Mouse (Mus musculus): Measurements from ENCODE around the gene Slc22a23. TPM values are rescaled to one million over a fixed set of nuclear protein-coding genes. Genes with fewer than 3 reads are reported as not detected.

Gene Slc22a23
- polyA plus RNA-seq, 1 experiment from 2014 or later: 7.0 TPM

DNA sequence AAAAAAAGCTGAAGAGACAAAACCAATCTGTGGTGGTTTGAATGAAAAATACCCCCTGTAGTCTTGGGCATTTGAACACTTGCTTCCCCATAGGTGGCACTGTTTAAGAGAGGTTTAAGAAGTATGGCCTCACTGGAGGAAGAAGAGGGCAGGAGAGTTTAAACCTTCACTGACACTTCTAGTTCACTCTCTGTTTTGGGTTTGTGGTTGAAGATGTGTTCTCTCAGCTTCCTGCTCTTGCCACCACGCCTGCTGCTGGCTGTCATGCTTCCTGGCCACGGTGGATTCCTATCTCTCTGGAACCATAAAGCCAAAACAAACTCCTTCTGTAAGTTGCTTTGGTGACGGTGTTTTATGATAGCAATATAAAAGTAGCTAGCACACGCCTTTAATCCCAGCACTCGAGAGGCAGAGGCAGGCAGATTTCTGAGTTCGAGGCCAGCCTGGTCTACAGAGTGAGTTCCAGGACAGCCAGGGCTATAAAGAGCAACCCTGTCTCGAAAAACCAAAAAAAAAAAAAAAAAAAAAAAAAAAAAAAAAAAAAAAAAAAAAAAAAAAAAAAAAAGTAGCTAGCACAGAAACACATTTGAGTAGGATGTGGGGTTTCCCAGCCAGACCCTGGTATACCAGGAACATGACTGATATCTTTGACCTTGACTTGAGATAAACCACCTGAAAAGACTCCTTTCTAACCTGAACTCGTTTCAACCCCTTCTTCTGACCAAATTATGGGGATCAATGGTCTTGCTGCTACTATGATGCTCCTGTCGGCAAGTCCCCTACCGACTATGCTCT lies 10.0 kb upstream of the Slc22a23 start:
- H3K36me3 ChIP-seq (replicated peaks; ENCODE audit: insufficient read depth, low read length): no peaks in the 10 kb centered on the region
- H3K4me1 ChIP-seq (ENCODE audit: insufficient read depth): no peaks in the 10 kb centered on the region
- H3K4me2 ChIP-seq (ENCODE audit: low read depth, low read length): no peak overlapping the region
- DNase-seq: no peak
- H3K27me3 ChIP-seq (ENCODE audit: insufficient read depth, low read length): no peaks in the 10 kb centered on the region
- TF ChIP-seq CTCF (IDR thresholded peaks at IDR 0.05; ENCODE audit: low read depth) (no peak), EP300 (IDR thresholded peaks at IDR 0.05; ENCODE audit: low read depth) (no peak)
- WGBS (ENCODE audit: insufficient replicate concordance): 71% methylated on average over 10 of the region's 10 CpGs
- ATAC-seq: no peak
- no peaks in the 10 kb centered on the region for H3K9me3 ChIP-seq (ENCODE audit: low read length)
- H3K27ac ChIP-seq (ENCODE audit: low read depth): no peak overlapping the region
- H3K9ac ChIP-seq (replicated peaks): no peak overlapping the region
- no peak overlapping the region for H3K4me3 ChIP-seq (ENCODE audit: low read depth, low read length)

DNA sequence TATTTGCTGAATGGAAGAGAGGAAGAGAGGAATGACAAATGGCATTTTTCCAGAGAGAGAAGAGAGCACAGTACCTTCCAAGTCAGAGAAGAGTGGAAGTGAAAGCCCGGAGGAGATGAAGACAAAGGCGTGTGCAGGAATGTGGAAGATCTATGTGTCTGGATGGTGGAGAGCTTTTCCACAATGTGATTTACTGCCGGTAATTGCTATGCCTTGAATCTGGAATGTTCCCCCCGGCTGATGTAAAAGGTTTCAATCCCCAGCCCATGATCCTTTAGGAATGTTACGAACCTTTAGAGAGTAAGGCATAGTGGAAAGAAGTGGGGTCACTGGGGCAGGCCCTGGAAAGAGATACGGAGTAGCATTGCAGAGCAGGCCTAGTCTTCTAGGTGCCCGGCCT lies 8.3 kb upstream of the Slc22a23 start:
- ATAC-seq: no peak
- H3K36me3 ChIP-seq (replicated peaks; ENCODE audit: insufficient read depth, low read length): no peaks in the 10 kb centered on the region
- H3K4me3 ChIP-seq (ENCODE audit: low read depth, low read length): no peak overlapping the region
- H3K4me1 ChIP-seq (ENCODE audit: insufficient read depth): peaks cover 4% of the 10 kb centered on the region; the same call in 1 of the 2 replicates
- no peak overlapping the region for H3K27ac ChIP-seq (ENCODE audit: low read depth)
- 84% methylated on average over 7 of the region's 7 CpGs for WGBS (ENCODE audit: insufficient replicate concordance)
- no peak overlapping the region for H3K4me2 ChIP-seq (ENCODE audit: low read depth, low read length)
- DNase-seq: no peak
- no peaks in the 10 kb centered on the region for H3K9me3 ChIP-seq (ENCODE audit: low read length)
- H3K27me3 ChIP-seq (ENCODE audit: insufficient read depth, low read length): no peaks in the 10 kb centered on the region
- H3K9ac ChIP-seq (replicated peaks): no peak overlapping the region
- TF ChIP-seq EP300 (IDR thresholded peaks at IDR 0.05; ENCODE audit: low read depth): no peak
- TF ChIP-seq CTCF (IDR thresholded peaks at IDR 0.05; ENCODE audit: low read depth): no peak

DNA sequence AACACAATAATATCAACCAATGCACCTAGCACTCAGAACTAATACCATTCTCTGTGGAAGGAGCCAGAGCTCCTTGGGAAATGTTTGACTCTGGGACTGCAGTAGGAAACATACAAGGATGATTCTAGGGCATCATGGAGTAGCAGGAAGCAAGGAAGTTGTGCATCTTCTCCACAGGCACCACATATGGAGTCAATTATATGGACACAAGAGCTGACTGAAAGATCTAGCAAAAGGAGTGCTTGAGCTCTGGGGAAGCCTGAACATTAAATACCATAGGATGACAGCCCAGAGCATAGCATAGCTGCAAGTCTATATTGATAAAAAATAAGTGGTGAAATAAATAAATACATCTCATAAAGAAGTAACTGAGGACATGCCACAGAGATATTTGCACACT lies 6.5 kb upstream of the Slc22a23 start:
- Histone ChIP-seq H3K9me3 (ENCODE audit: low read length) (no peaks in the 10 kb centered on the region), H3K4me3 (ENCODE audit: low read depth, low read length) (no peak overlapping the region), H3K4me1 (ENCODE audit: insufficient read depth) (peaks cover 12% of the 10 kb centered on the region; the same call in 1 of the 2 replicates), H3K27me3 (ENCODE audit: insufficient read depth, low read length) (no peaks in the 10 kb centered on the region), H3K4me2 (ENCODE audit: low read depth, low read length) (no peak overlapping the region), H3K36me3 (replicated peaks; ENCODE audit: insufficient read depth, low read length) (no peaks in the 10 kb centered on the region), H3K27ac (ENCODE audit: low read depth) (no peak overlapping the region), H3K9ac (replicated peaks) (no peak overlapping the region)
- DNase-seq (no peak), ATAC-seq (no peak)
- TF ChIP-seq CTCF (IDR thresholded peaks at IDR 0.05; ENCODE audit: low read depth) (no peak), EP300 (IDR thresholded peaks at IDR 0.05; ENCODE audit: low read depth) (no peak)

DNA sequence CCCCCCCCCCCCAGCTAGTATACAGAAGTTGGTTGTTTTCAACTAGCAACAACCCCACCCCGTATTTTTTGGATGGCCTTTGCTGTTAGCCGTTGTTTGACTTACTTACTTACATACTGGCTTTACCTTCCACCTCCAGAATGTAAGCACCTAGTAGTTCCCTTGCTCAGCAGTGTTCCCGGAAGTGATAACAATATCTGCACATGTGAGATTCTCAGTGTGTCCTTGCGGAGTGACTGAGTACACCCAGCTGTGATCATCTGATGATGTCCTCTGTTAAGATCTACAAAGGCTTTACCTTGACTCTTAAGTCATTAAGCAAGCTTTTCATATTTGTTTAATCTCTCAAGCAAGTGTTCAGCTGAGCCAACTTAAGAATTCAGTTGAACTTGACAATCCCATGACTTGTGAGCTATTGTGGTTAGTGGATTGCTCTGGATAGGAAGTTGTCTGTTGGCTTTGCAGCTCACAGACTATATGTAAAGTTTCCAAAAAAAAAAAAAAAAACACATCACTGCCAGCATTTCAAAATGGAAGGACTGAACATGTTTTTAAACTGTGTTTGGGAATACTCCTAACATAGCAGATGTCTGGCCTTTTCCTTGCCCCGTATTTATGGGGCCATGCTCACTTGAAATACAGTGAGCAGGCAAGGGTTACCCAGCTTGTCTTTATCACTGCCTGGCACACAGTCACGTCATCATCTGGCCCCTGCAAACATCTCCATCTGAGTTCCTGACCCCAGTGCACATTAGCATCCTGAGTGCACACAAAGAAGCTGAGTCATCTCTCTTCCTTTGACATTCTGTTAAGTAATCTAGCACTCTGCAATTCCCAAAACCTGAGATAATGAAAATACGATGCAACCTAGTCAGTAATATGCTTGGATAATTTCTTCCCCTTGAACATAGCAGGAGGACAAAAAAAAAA lies 3.2 kb upstream of the Slc22a23 start:
- peak overlapping the region; percentile 90 for H3K27ac ChIP-seq (ENCODE audit: low read depth)
- H3K4me2 ChIP-seq (ENCODE audit: low read depth, low read length): peak overlapping the region; percentile 41
- no peaks in the 10 kb centered on the region for H3K9me3 ChIP-seq (ENCODE audit: low read length)
- TF ChIP-seq CTCF (IDR thresholded peaks at IDR 0.05; ENCODE audit: low read depth): no peak
- TF ChIP-seq EP300 (IDR thresholded peaks at IDR 0.05; ENCODE audit: low read depth): peak; percentile 88
- 0 out of 2 replicates have a peak, but pooled peaks cover 3% of the 10 kb centered on the region for H3K27me3 ChIP-seq (ENCODE audit: insufficient read depth, low read length)
- peak; percentile 54 for ATAC-seq
- DNase-seq: peak; percentile 57
- H3K4me3 ChIP-seq (ENCODE audit: low read depth, low read length): no peak overlapping the region
- H3K4me1 ChIP-seq (ENCODE audit: insufficient read depth): peaks cover 24% of the 10 kb centered on the region
- no peaks in the 10 kb centered on the region for H3K36me3 ChIP-seq (replicated peaks; ENCODE audit: insufficient read depth, low read length)
- H3K9ac ChIP-seq (replicated peaks): no peak overlapping the region
- WGBS (ENCODE audit: insufficient replicate concordance): 38% methylated on average over 7 of the region's 7 CpGs

DNA sequence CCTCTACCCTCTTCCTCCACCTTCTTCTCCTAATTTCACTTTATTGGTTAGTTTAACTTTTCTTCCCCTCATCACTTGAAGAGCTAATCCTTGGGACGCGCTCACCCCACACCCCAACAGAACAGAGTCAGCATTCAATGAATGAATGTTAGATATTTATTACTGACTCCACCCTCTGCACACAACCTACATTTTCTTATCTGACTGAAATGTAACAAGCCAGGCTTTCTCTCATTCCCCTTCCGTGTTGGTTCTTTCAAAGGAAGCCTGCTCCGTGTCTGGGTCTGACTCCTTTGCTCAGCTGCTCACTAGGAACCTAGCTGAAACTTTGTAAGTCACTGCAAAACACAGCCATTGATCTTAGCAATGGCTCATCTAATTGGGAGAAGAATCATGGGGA lies 1.8 kb upstream of the Slc22a23 start:
- Histone ChIP-seq H3K4me2 (ENCODE audit: low read depth, low read length) (peak overlapping the region; percentile 91), H3K36me3 (replicated peaks; ENCODE audit: insufficient read depth, low read length) (no peaks in the 10 kb centered on the region), H3K4me1 (ENCODE audit: insufficient read depth) (peaks cover 26% of the 10 kb centered on the region), H3K9ac (replicated peaks) (no peak overlapping the region), H3K9me3 (ENCODE audit: low read length) (no peaks in the 10 kb centered on the region), H3K27ac (ENCODE audit: low read depth) (peak overlapping the region; percentile 90), H3K4me3 (ENCODE audit: low read depth, low read length) (0 out of 2 replicates have a peak overlapping the region, but pooled peaks have one; percentile 7), H3K27me3 (ENCODE audit: insufficient read depth, low read length) (0 out of 2 replicates have a peak, but pooled peaks cover 3% of the 10 kb centered on the region)
- no peak for ATAC-seq
- WGBS (ENCODE audit: insufficient replicate concordance): 28% methylated on average over 4 of the region's 4 CpGs
- TF ChIP-seq EP300 (IDR thresholded peaks at IDR 0.05; ENCODE audit: low read depth) (no peak), CTCF (IDR thresholded peaks at IDR 0.05; ENCODE audit: low read depth) (no peak)
- no peak for DNase-seq

DNA sequence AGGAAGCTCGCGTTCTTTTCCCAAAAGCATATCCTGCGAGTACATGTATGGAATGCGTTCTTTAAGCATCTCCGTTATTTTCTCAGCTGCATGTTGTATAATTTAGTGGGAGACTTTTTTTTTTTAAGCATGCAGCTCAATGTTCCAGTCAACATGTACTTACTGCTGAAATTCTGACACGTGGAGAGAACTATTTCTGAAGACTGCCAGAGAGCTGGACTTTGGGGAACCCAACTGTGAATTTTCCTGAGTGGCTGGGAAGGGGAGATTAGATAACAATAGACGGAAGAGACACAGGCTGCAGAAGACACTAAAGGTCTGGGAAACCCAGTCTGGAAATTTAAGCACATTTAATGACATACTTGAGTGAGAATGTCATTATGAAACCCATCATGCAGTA lies 1.3 kb upstream of the Slc22a23 start:
- TF ChIP-seq CTCF (IDR thresholded peaks at IDR 0.05; ENCODE audit: low read depth) (no peak), EP300 (IDR thresholded peaks at IDR 0.05; ENCODE audit: low read depth) (0 out of 2 replicates have a peak, but pooled peaks have one; percentile 34)
- peak overlapping the region; percentile 91 for H3K4me2 ChIP-seq (ENCODE audit: low read depth, low read length)
- 47% methylated on average over 7 of the region's 7 CpGs for WGBS (ENCODE audit: insufficient replicate concordance)
- DNase-seq: no peak
- 0 out of 2 replicates have a peak, but pooled peaks cover 3% of the 10 kb centered on the region for H3K27me3 ChIP-seq (ENCODE audit: insufficient read depth, low read length)
- peak overlapping the region; percentile 90 for H3K27ac ChIP-seq (ENCODE audit: low read depth)
- H3K9ac ChIP-seq (replicated peaks): peak overlapping the region; percentile 95; the same call in 1 of the 2 replicates
- peaks cover 29% of the 10 kb centered on the region for H3K4me1 ChIP-seq (ENCODE audit: insufficient read depth)
- H3K36me3 ChIP-seq (replicated peaks; ENCODE audit: insufficient read depth, low read length): no peaks in the 10 kb centered on the region
- ATAC-seq: no peak
- H3K9me3 ChIP-seq (ENCODE audit: low read length): no peaks in the 10 kb centered on the region
- H3K4me3 ChIP-seq (ENCODE audit: low read depth, low read length): peak overlapping the region; percentile 90
